Mouse (Mus musculus): ENCODE data around the gene 4922502D21Rik. TPM values are rescaled to one million over a fixed set of nuclear protein-coding genes. Genes with fewer than 3 reads are reported as not detected.

The 4922502D21Rik gene
- total RNA-seq, 1 experiment: not detected

GRCm38 (mm10) chr6:129365959-129366359 is 34.4 kb upstream of the 4922502D21Rik start:
- Histone ChIP-seq H3K27ac (ENCODE audit: insufficient read depth, low read depth, low read length, poor library complexity, severe bottlenecking) (no peak overlapping the region), H3K4me3 (ENCODE audit: insufficient read depth in 1 of 2, low read depth in 1 of 2, low read length in 2 of 2, poor library complexity in 1 of 2, severe bottlenecking in 1 of 2) (no peak overlapping the region), H3K9ac (ENCODE audit: insufficient read depth, low read depth, low read length, poor library complexity, severe bottlenecking) (no peak overlapping the region), H3K36me3 (ENCODE audit: control insufficient read depth, insufficient read depth, low read length, poor library complexity, severe bottlenecking) (no peaks in the 10 kb centered on the region), H3K9me3 (ENCODE audit: control insufficient read depth, insufficient read depth, low read depth, low read length) (no peaks in the 10 kb centered on the region), H3K4me1 (ENCODE audit: control insufficient read depth in 2 of 2, insufficient read depth in 2 of 2, low read length in 2 of 2, poor library complexity in 1 of 2) (peaks cover 0 to 3% of the 10 kb centered on the region in 2 experiments; a peak in 3 of 4 replicates)
- DNase-seq (ENCODE audit: low read depth, low spot score): peak; percentile 41
- TF ChIP-seq ZC3H11A (IDR thresholded peaks at IDR 0.05; ENCODE audit: borderline replicate concordance, low read depth, low read length) (peak; percentile 89), ZNF384 (IDR thresholded peaks at IDR 0.05; ENCODE audit: low read depth, low read length) (no peak)
- in situ Hi-C loops (cut with MboI; ENCODE audit: low sequenced_read_pairs in 2 of 2, unreplicated experiment in 2 of 2): loop anchor here in 1 of 2 experiments (10.0 kb wide), 1 partner anchor 511 kb away; no protein-coding TSS in a partner anchor

- in situ Hi-C loops (cut with MboI; ENCODE audit: low sequenced_read_pairs in 2 of 2, unreplicated experiment in 2 of 2): loop anchor here in 1 of 2 experiments (10.0 kb wide), 1 partner anchor 509 kb away; no protein-coding TSS in a partner anchor
- Histone ChIP-seq H3K36me3 (ENCODE audit: control insufficient read depth, insufficient read depth, low read length, poor library complexity, severe bottlenecking) (no peaks in the 10 kb centered on the region), H3K27ac (ENCODE audit: insufficient read depth, low read depth, low read length, poor library complexity, severe bottlenecking) (no peak overlapping the region), H3K9ac (ENCODE audit: insufficient read depth, low read depth, low read length, poor library complexity, severe bottlenecking) (no peak overlapping the region), H3K9me3 (ENCODE audit: control insufficient read depth, insufficient read depth, low read depth, low read length) (no peaks in the 10 kb centered on the region), H3K4me3 (ENCODE audit: insufficient read depth in 1 of 2, low read depth in 1 of 2, low read length in 2 of 2, poor library complexity in 1 of 2, severe bottlenecking in 1 of 2) (no peak overlapping the region), H3K4me1 (ENCODE audit: control insufficient read depth in 2 of 2, insufficient read depth in 2 of 2, low read length in 2 of 2, poor library complexity in 1 of 2) (peaks cover 0 to 3% of the 10 kb centered on the region in 2 experiments; a peak in 3 of 4 replicates)
- peak; percentile 62 for DNase-seq (ENCODE audit: low read depth, low spot score)
- no peak for TF ChIP-seq ZC3H11A (IDR thresholded peaks at IDR 0.05; ENCODE audit: borderline replicate concordance, low read depth, low read length)
- no peak for TF ChIP-seq ZNF384 (IDR thresholded peaks at IDR 0.05; ENCODE audit: low read depth, low read length)
- TF ChIP-seq CHD2 (IDR thresholded peaks at IDR 0.05; ENCODE audit: low read depth, low read length): no peak
- TF ChIP-seq MAFK (IDR thresholded peaks at IDR 0.05; ENCODE audit: insufficient read depth, low read depth, low read length): no peak
- no peak for TF ChIP-seq HCFC1 (IDR thresholded peaks at IDR 0.05; ENCODE audit: borderline replicate concordance, insufficient read depth, low read length)
Measured at GRCm38 (mm10) chr6:129363942-129364341, 32.3 kb upstream of the 4922502D21Rik start.

DNA sequence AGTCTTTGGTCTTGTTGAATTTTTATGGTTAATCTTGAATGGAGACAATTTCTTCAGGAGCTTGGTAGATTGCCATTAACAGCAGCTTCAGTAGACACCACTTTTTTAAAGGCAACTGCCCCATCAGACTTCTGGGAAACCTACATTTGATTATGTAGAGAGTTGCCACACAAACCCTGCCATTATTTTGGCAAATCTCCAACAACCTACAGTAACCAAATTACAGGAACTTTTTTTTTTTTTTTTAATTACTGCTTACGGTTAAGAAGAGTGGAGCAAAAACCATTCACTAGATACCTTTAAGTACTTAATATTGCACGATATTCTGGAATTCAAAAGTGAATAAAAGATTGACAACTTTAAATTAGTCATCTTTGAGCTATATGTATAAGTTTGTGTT is 27.9 kb upstream of the 4922502D21Rik start:
- TF ChIP-seq HCFC1 (IDR thresholded peaks at IDR 0.05; ENCODE audit: borderline replicate concordance, insufficient read depth, low read length): no peak
- TF ChIP-seq ZC3H11A (IDR thresholded peaks at IDR 0.05; ENCODE audit: borderline replicate concordance, low read depth, low read length): no peak
- TF ChIP-seq MAFK (IDR thresholded peaks at IDR 0.05; ENCODE audit: insufficient read depth, low read depth, low read length): no peak
- no peak for TF ChIP-seq ZNF384 (IDR thresholded peaks at IDR 0.05; ENCODE audit: low read depth, low read length)
- TF ChIP-seq CHD2 (IDR thresholded peaks at IDR 0.05; ENCODE audit: low read depth, low read length): no peak
- Histone ChIP-seq H3K9me3 (ENCODE audit: control insufficient read depth, insufficient read depth, low read depth, low read length) (no peaks in the 10 kb centered on the region), H3K27ac (ENCODE audit: insufficient read depth, low read depth, low read length, poor library complexity, severe bottlenecking) (no peak overlapping the region), H3K9ac (ENCODE audit: insufficient read depth, low read depth, low read length, poor library complexity, severe bottlenecking) (no peak overlapping the region), H3K36me3 (ENCODE audit: control insufficient read depth, insufficient read depth, low read length, poor library complexity, severe bottlenecking) (no peaks in the 10 kb centered on the region), H3K4me1 (ENCODE audit: control insufficient read depth in 2 of 2, insufficient read depth in 2 of 2, low read length in 2 of 2, poor library complexity in 1 of 2) (peaks cover 0 to 3% of the 10 kb centered on the region in 2 experiments; a peak in 3 of 4 replicates), H3K4me3 (ENCODE audit: insufficient read depth in 1 of 2, low read depth in 1 of 2, low read length in 2 of 2, poor library complexity in 1 of 2, severe bottlenecking in 1 of 2) (no peak overlapping the region)
- DNase-seq (ENCODE audit: low read depth, low spot score): no peak
- in situ Hi-C loops (cut with MboI; ENCODE audit: low sequenced_read_pairs in 2 of 2, unreplicated experiment in 2 of 2): no loop called here

GRCm38 (mm10) chr6:129356430-129356829 is 24.8 kb upstream of the 4922502D21Rik start:
- Histone ChIP-seq H3K36me3 (ENCODE audit: control insufficient read depth, insufficient read depth, low read length, poor library complexity, severe bottlenecking) (no peaks in the 10 kb centered on the region), H3K4me3 (ENCODE audit: insufficient read depth in 1 of 2, low read depth in 1 of 2, low read length in 2 of 2, poor library complexity in 1 of 2, severe bottlenecking in 1 of 2) (no peak overlapping the region), H3K9me3 (ENCODE audit: control insufficient read depth, insufficient read depth, low read depth, low read length) (no peaks in the 10 kb centered on the region), H3K9ac (ENCODE audit: insufficient read depth, low read depth, low read length, poor library complexity, severe bottlenecking) (no peak overlapping the region), H3K4me1 (ENCODE audit: control insufficient read depth in 2 of 2, insufficient read depth in 2 of 2, low read length in 2 of 2, poor library complexity in 1 of 2) (no peaks in the 10 kb centered on the region), H3K27ac (ENCODE audit: insufficient read depth, low read depth, low read length, poor library complexity, severe bottlenecking) (no peak overlapping the region)
- no peak for TF ChIP-seq ZC3H11A (IDR thresholded peaks at IDR 0.05; ENCODE audit: borderline replicate concordance, low read depth, low read length)
- no peak for TF ChIP-seq CHD2 (IDR thresholded peaks at IDR 0.05; ENCODE audit: low read depth, low read length)
- TF ChIP-seq HCFC1 (IDR thresholded peaks at IDR 0.05; ENCODE audit: borderline replicate concordance, insufficient read depth, low read length): no peak
- TF ChIP-seq MAFK (IDR thresholded peaks at IDR 0.05; ENCODE audit: insufficient read depth, low read depth, low read length): no peak
- TF ChIP-seq ZNF384 (IDR thresholded peaks at IDR 0.05; ENCODE audit: low read depth, low read length): no peak
- no peak for DNase-seq (ENCODE audit: low read depth, low spot score)
- in situ Hi-C loops (cut with MboI; ENCODE audit: low sequenced_read_pairs in 2 of 2, unreplicated experiment in 2 of 2): no loop called here

DNA sequence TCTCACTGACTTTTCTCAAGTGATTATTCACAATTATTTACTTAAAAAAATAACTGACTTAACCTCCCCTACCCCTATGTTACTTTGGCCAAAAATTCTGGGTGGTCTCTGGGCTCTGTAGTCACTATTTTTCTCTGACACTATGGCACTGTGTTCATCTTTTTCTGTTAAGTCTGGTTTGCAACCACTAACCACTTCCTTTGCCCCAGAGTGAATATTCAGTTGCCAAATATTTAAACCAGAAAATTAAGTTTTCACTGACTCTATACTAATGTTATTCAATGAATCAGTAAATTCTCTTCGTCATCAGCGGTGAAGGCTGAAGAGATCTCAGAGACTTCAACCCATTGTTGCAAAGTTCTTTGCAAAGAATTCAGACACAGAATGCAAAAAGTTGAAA is 24.2 kb upstream of the 4922502D21Rik start:
- H3K9ac ChIP-seq (ENCODE audit: insufficient read depth, low read depth, low read length, poor library complexity, severe bottlenecking): no peak overlapping the region
- H3K4me1 ChIP-seq (ENCODE audit: control insufficient read depth in 2 of 2, insufficient read depth in 2 of 2, low read length in 2 of 2, poor library complexity in 1 of 2): peaks cover 0 to 2% of the 10 kb centered on the region in 2 experiments; a peak in 1 of 4 replicates
- in situ Hi-C loops (cut with MboI; ENCODE audit: low sequenced_read_pairs in 2 of 2, unreplicated experiment in 2 of 2): no loop called here
- TF ChIP-seq HCFC1 (IDR thresholded peaks at IDR 0.05; ENCODE audit: borderline replicate concordance, insufficient read depth, low read length) (no peak), MAFK (IDR thresholded peaks at IDR 0.05; ENCODE audit: insufficient read depth, low read depth, low read length) (no peak), ZNF384 (IDR thresholded peaks at IDR 0.05; ENCODE audit: low read depth, low read length) (no peak), CHD2 (IDR thresholded peaks at IDR 0.05; ENCODE audit: low read depth, low read length) (no peak), ZC3H11A (IDR thresholded peaks at IDR 0.05; ENCODE audit: borderline replicate concordance, low read depth, low read length) (no peak)
- no peaks in the 10 kb centered on the region for H3K9me3 ChIP-seq (ENCODE audit: control insufficient read depth, insufficient read depth, low read depth, low read length)
- no peak overlapping the region for H3K4me3 ChIP-seq (ENCODE audit: insufficient read depth in 1 of 2, low read depth in 1 of 2, low read length in 2 of 2, poor library complexity in 1 of 2, severe bottlenecking in 1 of 2)
- no peak for DNase-seq (ENCODE audit: low read depth, low spot score)
- no peaks in the 10 kb centered on the region for H3K36me3 ChIP-seq (ENCODE audit: control insufficient read depth, insufficient read depth, low read length, poor library complexity, severe bottlenecking)
- no peak overlapping the region for H3K27ac ChIP-seq (ENCODE audit: insufficient read depth, low read depth, low read length, poor library complexity, severe bottlenecking)

Measured in ES-E14 (cell line).